Mouse (Mus musculus): ENCODE measurements around the gene Boc. TPM values are rescaled to one million over a fixed set of nuclear protein-coding genes. Genes with fewer than 3 reads are reported as not detected.

The Boc gene
- total RNA-seq, 1 experiment from 2014 or later, result not detected

DNA sequence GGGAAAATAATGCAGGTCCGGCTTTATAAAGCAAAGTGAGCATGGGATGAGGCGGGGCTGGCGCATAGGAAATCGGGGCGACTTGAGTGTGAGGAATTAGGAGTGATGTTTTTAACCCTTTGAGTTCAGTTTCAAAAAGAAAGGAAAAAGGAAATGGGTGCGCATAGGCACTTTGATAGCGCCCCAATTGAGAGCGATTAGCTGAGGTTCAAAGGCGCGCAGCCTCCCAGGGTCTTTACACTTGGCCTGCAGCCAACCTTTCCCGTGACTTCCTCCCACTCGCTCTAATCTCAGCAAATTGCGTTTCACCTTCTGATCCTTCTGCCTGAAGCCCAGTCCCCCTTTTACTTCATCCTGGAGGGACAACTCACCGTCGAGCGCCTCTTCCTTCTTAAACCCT, 25.8 kb downstream of the Boc start:
- no peak for ATAC-seq (replicated peaks; ENCODE audit: insufficient number of reproducible peaks, low FRiP score, low TSS enrichment, poor library complexity, severe bottlenecking)

GRCm38 (mm10) chr16:44531239-44531797, 27.4 kb downstream of the Boc start:
- ATAC-seq (replicated peaks; ENCODE audit: insufficient number of reproducible peaks, low FRiP score, low TSS enrichment, poor library complexity, severe bottlenecking), result no peak

GRCm38 (mm10) chr16:44530829-44531228, 27.9 kb downstream of the Boc start:
- ATAC-seq (replicated peaks; ENCODE audit: insufficient number of reproducible peaks, low FRiP score, low TSS enrichment, poor library complexity, severe bottlenecking), result no peak

DNA sequence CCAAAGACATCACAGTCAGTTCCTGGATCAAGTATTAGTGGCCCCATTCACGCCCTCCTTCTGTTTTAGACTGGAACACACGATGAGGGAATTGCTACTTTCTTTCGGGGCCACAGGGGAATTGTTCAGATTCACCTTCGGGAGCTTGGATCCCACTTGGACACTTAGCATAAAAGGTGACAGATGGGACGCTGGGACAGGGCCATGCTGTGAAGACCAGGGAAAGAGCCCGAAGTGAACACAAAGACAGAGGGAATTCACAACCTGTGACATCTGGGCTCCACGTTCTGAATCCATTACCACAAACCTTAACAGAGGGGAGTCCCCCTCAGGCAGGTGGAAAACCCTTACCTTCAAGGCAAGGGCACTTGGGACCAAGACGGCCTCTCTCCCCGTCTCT, 28.5 kb downstream of the Boc start:
- ATAC-seq (replicated peaks; ENCODE audit: insufficient number of reproducible peaks, low FRiP score, low TSS enrichment, poor library complexity, severe bottlenecking), result no peak

DNA sequence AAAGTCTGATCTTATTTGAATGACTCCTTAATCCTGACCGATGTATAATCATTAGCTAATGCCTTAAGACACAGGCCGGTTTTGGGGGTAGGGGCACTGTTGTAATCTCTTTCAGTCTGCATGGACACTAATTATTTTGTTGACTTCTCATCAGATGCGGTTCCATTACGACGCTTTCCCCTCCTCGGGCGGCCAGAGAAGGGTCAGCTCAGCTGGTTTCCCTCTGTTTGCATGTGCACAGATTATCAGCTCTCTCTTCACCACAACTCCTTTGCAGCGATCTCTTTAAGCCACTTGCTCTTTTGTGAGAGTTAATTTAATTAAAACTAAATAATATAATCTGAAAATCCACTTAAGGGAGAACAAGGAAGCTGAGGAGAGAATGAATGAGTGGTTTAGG, 29.0 kb downstream of the Boc start:
- ATAC-seq (replicated peaks; ENCODE audit: insufficient number of reproducible peaks, low FRiP score, low TSS enrichment, poor library complexity, severe bottlenecking), result no peak

DNA sequence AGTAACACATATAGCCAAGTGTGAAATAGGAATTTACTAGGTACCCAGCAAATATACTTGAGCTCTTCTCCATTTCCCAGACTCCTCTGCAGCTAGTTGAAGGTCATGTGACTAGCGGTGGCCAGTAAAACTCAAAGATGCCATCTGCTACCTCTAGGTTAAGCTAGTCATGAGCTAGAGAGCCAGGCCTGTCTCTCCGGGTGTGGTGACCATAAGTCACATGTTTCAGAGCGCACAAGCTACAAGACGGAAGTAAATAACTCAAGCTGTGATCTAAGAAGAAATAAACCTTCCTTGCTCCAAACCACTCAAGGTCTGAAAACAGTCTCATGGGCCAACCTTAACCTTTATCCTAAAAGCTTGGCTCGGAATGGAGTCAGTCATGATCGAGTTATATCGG, 29.7 kb downstream of the Boc start:
- no peak for ATAC-seq (replicated peaks; ENCODE audit: insufficient number of reproducible peaks, low FRiP score, low TSS enrichment, poor library complexity, severe bottlenecking)

GRCm38 (mm10) chr16:44527218-44527905, 31.3 kb downstream of the Boc start:
- ATAC-seq (replicated peaks; ENCODE audit: insufficient number of reproducible peaks, low FRiP score, low TSS enrichment, poor library complexity, severe bottlenecking), result no peak

DNA sequence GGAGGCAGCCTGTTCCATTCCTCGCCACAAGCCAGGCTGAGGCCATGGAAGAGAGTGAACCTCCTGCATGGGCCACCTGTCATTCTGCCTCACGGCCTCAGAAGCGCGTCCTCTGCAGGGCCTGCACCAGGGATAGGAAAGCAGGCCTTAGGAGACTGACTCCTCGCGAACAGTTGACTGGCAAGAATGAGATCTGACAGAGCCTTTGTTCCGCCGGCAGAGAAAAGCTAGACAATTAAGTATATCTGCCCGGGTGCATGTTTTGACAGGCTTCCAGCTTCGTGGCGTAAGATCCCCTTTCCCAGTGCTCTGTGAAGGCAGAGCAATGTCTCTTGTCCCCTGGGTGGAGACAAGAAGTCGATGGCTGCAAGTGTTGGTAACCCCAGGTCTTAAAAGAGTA, 32.0 kb downstream of the Boc start:
- no peak for ATAC-seq (replicated peaks; ENCODE audit: insufficient number of reproducible peaks, low FRiP score, low TSS enrichment, poor library complexity, severe bottlenecking)

GRCm38 (mm10) chr16:44526044-44526443, 32.7 kb downstream of the Boc start:
- ATAC-seq (replicated peaks; ENCODE audit: insufficient number of reproducible peaks, low FRiP score, low TSS enrichment, poor library complexity, severe bottlenecking), result no peak

DNA sequence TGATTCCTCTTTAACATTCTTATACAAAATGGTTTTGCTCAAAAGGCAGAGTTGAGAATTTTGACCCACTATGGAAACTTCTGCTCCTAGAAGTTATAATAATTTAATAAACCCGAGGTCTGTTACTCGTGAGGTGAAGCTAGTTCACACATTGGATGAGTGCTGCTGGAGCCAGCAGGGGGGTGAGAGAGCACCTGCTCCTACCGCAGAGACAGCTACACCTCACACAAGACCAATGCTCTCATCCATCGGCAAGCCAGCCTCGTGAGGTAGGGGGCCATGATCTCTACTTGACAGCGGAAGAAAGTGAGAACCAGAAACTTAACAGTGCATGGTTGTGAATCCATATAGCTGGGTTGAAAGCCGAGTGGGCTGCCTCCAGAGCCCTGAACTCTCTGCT, 35.1 kb downstream of the Boc start:
- ATAC-seq (replicated peaks; ENCODE audit: insufficient number of reproducible peaks, low FRiP score, low TSS enrichment, poor library complexity, severe bottlenecking), result no peak

- no peak for ATAC-seq (replicated peaks; ENCODE audit: insufficient number of reproducible peaks, low FRiP score, low TSS enrichment, poor library complexity, severe bottlenecking)
Observed at GRCm38 (mm10) chr16:44516498-44516897, 42.2 kb downstream of the Boc start.

DNA sequence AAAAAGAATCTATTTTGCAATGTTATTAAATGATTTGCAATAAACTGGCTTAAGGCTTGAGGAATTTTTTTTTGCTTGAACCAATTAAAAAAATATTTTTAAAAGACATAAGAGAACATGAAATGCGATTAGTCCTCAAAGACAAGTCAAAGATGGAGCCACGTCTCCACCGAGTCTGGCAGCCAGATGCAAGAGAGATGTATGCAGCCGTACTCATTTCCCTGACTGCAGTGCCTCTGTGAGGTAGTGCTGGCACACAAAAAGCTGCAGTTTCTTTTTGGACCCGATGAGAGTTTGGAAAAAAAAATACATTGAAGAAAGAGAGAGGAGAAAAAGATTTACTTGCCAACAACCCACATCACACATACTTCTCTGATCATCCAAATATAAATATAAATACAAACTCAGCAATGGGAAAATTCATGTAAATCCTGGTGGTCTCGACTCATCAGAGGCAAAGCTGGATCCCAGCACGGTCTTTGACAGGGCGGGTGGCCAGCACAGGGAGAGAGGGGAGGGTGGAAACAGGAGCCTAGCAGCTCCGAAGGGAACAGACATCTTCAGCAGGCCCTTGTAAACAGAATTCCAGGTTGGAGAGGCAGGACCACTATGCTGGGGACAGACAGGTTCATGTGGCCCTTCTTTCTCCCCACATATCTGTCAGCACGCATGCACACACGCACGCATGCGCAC, 48.0 kb downstream of the Boc start:
- ATAC-seq (replicated peaks; ENCODE audit: insufficient number of reproducible peaks, low FRiP score, low TSS enrichment, poor library complexity, severe bottlenecking), result no peak

- ATAC-seq (replicated peaks; ENCODE audit: insufficient number of reproducible peaks, low FRiP score, low TSS enrichment, poor library complexity, severe bottlenecking), result no peak
Observed at GRCm38 (mm10) chr16:44509458-44510344, 49.0 kb downstream of the Boc start.

GRCm38 (mm10) chr16:44508772-44509171, 49.9 kb downstream of the Boc start:
- ATAC-seq (replicated peaks; ENCODE audit: insufficient number of reproducible peaks, low FRiP score, low TSS enrichment, poor library complexity, severe bottlenecking), result no peak

DNA sequence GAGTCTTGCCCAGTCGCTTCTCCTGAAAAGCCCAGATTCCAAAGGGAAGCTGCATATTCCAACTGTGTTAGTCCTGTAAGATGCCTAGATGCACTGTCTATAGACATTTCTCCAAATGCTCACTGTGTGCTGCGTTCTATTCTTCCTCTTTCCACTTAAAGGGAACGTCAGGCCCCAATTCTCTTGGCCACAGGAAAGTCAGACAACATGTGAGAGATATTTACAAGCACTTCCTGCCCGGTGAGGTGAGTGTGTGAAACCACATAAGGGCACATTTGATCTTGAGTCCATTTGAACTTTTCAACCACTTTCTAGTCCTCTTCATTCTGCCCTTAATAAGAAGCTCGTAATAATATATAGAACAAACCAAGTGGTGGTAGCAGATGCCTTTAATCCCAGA, 50.7 kb downstream of the Boc start:
- ATAC-seq (replicated peaks; ENCODE audit: insufficient number of reproducible peaks, low FRiP score, low TSS enrichment, poor library complexity, severe bottlenecking), result no peak

DNA sequence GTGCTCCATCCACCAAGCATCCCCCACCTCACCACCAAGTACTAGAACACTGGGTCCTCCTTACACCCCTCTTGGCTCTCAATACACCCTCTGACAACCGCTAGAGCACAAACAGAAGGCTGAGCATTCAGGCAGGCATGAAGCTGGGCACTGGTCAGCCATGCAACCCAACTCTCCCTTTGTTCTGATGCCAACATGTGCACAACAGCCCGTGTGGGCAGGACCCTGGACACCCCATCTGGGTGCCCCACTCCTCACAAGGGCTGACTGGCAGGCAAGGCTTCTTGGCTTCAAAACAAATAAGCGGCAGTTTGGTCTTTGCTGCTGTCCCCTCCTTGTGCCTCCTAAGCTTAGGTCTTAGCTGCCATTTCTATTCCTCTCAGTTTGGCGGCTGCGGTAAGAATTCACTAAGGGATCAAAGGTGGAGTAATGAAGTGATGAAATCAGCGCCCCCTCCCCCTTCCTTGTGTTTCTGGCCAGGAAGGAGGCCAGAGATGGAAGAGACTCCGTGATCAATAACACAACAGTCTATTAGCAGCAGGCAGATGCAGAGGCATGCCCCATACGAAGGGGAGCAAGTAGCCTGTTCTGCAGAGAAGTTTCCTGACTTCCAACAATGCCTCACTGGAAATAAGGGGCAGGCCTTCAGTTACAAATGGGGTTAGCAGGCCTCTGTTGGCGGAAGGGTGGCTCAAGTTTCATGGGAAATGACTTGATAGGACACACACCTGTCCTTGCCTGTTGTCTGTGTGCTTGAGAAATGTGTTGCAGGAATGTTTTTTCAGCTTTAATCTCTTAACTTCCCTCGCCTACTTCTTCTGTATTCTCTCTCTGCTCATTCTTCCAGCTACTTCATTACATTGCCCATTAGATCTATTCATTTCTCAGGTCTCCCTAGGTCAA, 51.4 kb downstream of the Boc start:
- ATAC-seq (replicated peaks; ENCODE audit: insufficient number of reproducible peaks, low FRiP score, low TSS enrichment, poor library complexity, severe bottlenecking), result no peak

DNA sequence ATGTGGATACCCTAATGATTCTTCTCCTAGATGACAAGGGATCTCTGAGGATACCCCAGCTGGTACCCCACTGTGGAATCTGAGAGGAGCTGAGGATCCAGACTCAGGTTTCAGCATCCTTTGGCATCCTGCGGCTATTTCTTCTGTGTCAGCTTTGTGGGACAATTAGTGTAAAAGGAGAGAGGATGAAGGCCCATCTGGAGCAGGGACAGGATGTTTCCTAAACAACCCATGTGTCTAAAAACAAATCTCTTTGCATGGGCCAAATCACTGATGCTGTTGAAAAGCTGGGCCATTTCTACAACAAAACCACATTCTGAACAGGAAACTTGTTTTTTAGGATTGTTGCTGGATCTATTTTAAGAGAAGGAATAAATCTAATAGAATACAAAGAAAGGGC, 53.5 kb downstream of the Boc start:
- no peak for ATAC-seq (replicated peaks; ENCODE audit: insufficient number of reproducible peaks, low FRiP score, low TSS enrichment, poor library complexity, severe bottlenecking)

DNA sequence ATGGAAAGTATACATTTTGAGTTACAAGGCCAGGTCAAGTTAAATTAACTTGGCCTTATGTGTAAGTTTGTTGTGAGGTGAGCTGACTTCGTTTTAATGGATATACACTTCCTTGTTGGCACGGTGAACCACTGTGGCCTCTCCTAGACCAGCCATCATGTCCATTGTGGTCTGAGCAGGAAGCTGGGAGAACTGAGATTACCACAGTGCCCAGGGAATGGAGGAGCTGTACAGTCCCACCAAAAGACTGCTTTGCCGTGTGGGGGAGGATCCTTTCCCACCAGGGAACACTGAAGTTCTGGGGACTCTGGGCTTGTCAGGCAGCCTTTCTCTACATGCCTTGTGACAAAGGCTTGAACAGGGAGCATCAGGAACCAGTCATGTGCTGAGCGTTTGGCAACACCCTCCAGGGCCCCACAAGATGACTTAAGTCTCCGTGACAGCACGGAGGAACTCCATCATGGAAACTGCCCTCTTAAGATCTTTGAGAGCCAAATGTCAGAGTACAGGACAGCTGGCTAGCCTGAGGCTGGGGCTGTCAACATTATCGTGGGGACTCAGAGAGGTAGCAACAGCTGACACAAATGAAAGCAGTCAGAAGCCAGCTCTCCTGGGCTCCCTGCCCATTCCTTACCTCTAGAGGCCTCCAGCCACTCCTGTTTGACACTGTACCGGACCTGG, 55.7 kb downstream of the Boc start:
- ATAC-seq (replicated peaks; ENCODE audit: insufficient number of reproducible peaks, low FRiP score, low TSS enrichment, poor library complexity, severe bottlenecking), result no peak

All from monocyte, adult 5-6 weeks (primary cell).